Mouse (Mus musculus) midbrain, embryonic 13.5 days (tissue): ENCODE measurements around the gene Lhx5. TPM values are rescaled to one million over a fixed set of nuclear protein-coding genes. Genes with fewer than 3 reads are reported as not detected.

ENCODE experiments used
- polyA plus RNA-seq: library from polyadenylated mRNA; unstranded; fragments of >200 nt; fragmentation: Nextera tagmentation; extraction: Ambion mirVana; gene quantifications from 2 replicates; pipeline ENCODE4 v1.2.1, GENCODE M21; 2015

Gene Lhx5
- polyA plus RNA-seq, 1 experiment from 2014 or later, result 55.0 TPM

Other genes with a start within 250 kb of the Lhx5 start
- 6.8 and 9.5 TPM in 2 replicates for gene Sdsl, start 41.1 kb downstream of the Lhx5 start, polyA plus RNA-seq
- 0.32 TPM in 1 of 2 replicates, not detected in the other for gene Sds, start 44.8 kb downstream of the Lhx5 start, polyA plus RNA-seq
- gene Plbd2, start 71.9 kb downstream of the Lhx5 start, polyA plus RNA-seq, result 25.1 and 29.3 TPM in 2 replicates
- gene Slc8b1, start 79.5 kb downstream of the Lhx5 start, polyA plus RNA-seq, result 2.3 and 2.4 TPM in 2 replicates
- 12.6 and 15.6 TPM in 2 replicates for gene Tpcn1, start 157.0 kb downstream of the Lhx5 start, polyA plus RNA-seq
- 1.4 and 2.0 TPM in 2 replicates for gene Iqcd, start 157.3 kb downstream of the Lhx5 start, polyA plus RNA-seq
- gene Rita1, start 180.9 kb downstream of the Lhx5 start, polyA plus RNA-seq, result 23.0 and 23.9 TPM in 2 replicates
- 43.9 and 44.3 TPM in 2 replicates for gene Ddx54, start 181.0 kb downstream of the Lhx5 start, polyA plus RNA-seq
- not detected in 2 replicates for gene Cfap73, start 202.5 kb downstream of the Lhx5 start, polyA plus RNA-seq
- gene Rasal1, start 217.1 kb downstream of the Lhx5 start, polyA plus RNA-seq, result 0.15 TPM in 1 of 2 replicates, not detected in the other